ENCODE assay signal across 17 mouse cellular contexts in genomic region chr13:45275391-45275790, GRCm38 (mm10).
"Had no signal": no experiment of that assay in that cellular context is flagged by ENCODE, and none has a peak within 500 bp of the region (broad histone marks: within the 10 kb centered on the region; RNA-seq: fewer than 3 reads in every experiment).

No protein-coding gene starts in this region.

- H3K9me3 ChIP-seq: limb, embryonic 13.5 days; midbrain, embryonic 12.5 days; midbrain, embryonic 15.5 days; neural tube, embryonic 12.5 days; neural tube, embryonic 15.5 days; stomach, embryonic 15.5 days had no signal

- ATAC-seq: midbrain, embryonic 15.5 days had no signal

- H3K4me2 ChIP-seq: limb, embryonic 13.5 days; lung, embryonic 14.5 days; midbrain, embryonic 12.5 days; midbrain, embryonic 15.5 days; neural tube, embryonic 12.5 days; neural tube, embryonic 15.5 days; stomach, embryonic 15.5 days had no signal

- H3K36me3 ChIP-seq: limb, embryonic 13.5 days; midbrain, embryonic 12.5 days; midbrain, embryonic 15.5 days; neural tube, embryonic 12.5 days; neural tube, embryonic 15.5 days; stomach, embryonic 15.5 days had no signal

- H3K27me3 ChIP-seq: limb, embryonic 13.5 days; midbrain, embryonic 12.5 days; midbrain, embryonic 15.5 days; neural tube, embryonic 12.5 days; neural tube, embryonic 15.5 days; stomach, embryonic 15.5 days had no signal

- H3K4me3 ChIP-seq: limb, embryonic 13.5 days; midbrain, embryonic 12.5 days; midbrain, embryonic 15.5 days; neural tube, embryonic 12.5 days; neural tube, embryonic 15.5 days; stomach, embryonic 15.5 days had no signal

- H3K27ac ChIP-seq: limb, embryonic 13.5 days; liver, embryonic 14.5 days; macrophage; midbrain, embryonic 12.5 days; midbrain, embryonic 15.5 days; neural tube, embryonic 12.5 days; neural tube, embryonic 15.5 days; stomach, embryonic 15.5 days had no signal

- H3K9ac ChIP-seq: limb, embryonic 13.5 days; liver, embryonic 14.5 days; liver, postnatal 0 days; lung, embryonic 14.5 days; midbrain, embryonic 12.5 days; midbrain, embryonic 15.5 days; neural tube, embryonic 12.5 days; neural tube, embryonic 15.5 days; stomach, embryonic 15.5 days had no signal

- DNase-seq: kidney, postnatal 10 days; left cerebral cortex, postnatal 4 days; liver; liver, postnatal 0 days; retina, postnatal 1 day; right cerebral cortex, postnatal 25 days; spleen, adult 18-20 months; thymus, postnatal 25 days had no signal

- H3K4me1 ChIP-seq: limb, embryonic 13.5 days; midbrain, embryonic 12.5 days; midbrain, embryonic 15.5 days; neural tube, embryonic 12.5 days; neural tube, embryonic 15.5 days; stomach, embryonic 15.5 days had no signal
